Mouse (Mus musculus): ENCODE measurements at regions not wholly inside any gene's neighbourhood (a gene's known extent, or its start where the extent isn't known, plus 50 kb on each side); places are given as distances from the start of the nearest gene placed in this dataset.
A peak's percentile ranks its signal among the peaks of the same experiment; 100 is the strongest.

- no peak for DNase-seq (ENCODE audit: inconsistent age in 2 of 2, low spot score in 1 of 2)
Observed at GRCm38 (mm10) chr6:112097699-112098098, 175.9 kb upstream of the Lmcd1 start.

DNA sequence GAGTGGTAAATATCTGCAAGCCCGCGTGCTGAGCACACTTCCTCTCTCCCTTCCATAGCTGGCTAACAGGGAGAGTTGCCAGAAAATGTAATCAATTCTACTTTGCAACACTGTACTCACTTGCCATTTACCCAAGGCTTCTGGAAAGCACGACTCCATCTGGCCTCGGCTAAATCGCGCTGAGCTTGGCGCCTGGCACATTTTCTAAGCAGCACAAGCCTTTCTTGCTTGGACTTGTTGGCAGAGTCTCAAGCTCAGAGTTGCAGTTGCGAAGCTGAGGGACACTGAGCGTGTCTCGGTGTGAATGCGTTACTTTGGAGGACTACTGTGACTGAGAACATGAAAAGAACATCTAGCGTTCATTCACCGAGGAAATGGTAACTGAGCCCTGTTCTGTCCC, 164.9 kb upstream of the Lmcd1 start:
- peak in 1 of 2 experiments; percentile 21 for DNase-seq (ENCODE audit: inconsistent age in 2 of 2, low spot score in 1 of 2)

DNA sequence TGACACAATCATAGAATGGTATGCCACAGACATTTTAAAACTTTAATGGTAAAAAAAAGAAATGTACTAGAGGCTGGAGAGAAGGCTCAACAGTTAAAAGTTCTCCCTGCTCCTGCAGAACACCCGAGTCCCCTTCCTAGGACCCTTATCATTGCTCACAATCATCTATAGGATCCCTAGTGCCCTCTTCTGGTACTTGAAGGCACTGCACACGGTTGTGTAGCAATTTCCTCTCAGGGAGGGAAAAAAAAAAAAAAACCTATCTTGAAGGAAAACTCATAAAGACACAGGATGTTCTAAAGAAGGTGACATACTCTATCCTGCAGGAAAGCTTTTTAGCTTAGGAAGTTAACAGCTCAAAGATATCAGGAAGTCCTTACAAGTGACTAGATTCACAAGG, 154.4 kb upstream of the Lmcd1 start:
- no peak for DNase-seq (ENCODE audit: inconsistent age in 2 of 2, low spot score in 1 of 2)

DNA sequence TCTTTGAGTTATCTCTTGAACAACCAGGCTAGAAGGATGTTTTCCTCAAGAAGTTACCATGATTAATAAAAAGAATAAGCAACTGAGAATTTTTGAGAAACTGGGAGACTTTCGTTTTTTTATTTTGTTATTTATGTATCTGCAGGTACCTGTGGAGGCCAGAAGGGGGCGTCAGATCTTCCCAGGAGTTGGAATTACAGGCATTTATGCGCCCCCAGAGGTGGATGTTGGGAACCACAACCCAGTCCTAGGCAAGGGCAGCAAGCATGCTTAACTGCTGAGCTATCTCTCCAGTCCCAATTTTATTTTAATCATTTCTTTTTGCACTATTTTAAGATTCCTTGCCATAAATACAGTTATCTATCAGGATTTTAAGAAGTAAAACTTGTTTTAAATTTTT, 140.0 kb upstream of the Lmcd1 start:
- DNase-seq (ENCODE audit: inconsistent age in 2 of 2, low spot score in 1 of 2) = peak; percentile 12 to 53

- no peak for DNase-seq (ENCODE audit: inconsistent age in 2 of 2, low spot score in 1 of 2)
Observed at GRCm38 (mm10) chr6:112152535-112153364, 120.8 kb upstream of the Lmcd1 start.

DNA sequence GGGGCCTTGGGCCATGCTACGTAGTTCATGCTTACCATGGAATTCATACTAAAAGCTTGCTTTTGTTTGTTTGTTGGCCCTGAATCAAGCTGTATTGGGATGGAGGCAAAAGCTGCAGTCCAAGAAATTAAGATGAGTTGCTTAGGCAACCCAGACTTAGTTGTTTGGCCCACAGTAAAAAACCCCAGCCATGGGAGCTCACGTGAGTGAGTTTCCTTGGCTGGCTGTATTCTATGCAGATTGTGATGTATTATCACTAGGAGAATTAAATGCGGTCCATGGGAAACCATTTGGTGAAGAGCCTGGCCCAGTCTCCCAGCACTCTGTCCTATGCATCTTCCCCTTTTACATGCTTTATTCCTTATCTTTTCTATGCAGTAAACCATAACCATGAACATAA, 106.1 kb upstream of the Lmcd1 start:
- DNase-seq (ENCODE audit: inconsistent age in 2 of 2, low spot score in 1 of 2) = no peak

DNA sequence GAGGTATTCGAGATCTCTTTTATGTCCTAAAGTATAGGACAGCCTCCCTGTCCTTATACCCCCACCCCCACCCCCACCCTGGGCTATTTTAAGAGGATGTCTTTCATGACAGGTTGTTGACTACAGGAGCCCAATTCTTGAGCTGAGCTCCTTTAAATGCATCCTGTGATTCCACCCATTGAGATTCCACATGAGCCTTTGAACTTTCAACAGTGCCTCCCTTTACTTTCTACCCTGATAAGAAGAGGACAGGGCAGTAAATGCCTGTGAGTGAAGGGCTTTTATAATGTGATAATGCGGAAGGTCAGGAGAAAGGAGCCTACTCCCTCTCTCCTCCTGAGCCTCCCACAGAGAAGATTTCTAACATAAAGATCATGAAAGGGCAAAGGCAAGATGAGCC, 97.2 kb upstream of the Lmcd1 start:
- DNase-seq (ENCODE audit: inconsistent age in 2 of 2, low spot score in 1 of 2) = no peak

DNA sequence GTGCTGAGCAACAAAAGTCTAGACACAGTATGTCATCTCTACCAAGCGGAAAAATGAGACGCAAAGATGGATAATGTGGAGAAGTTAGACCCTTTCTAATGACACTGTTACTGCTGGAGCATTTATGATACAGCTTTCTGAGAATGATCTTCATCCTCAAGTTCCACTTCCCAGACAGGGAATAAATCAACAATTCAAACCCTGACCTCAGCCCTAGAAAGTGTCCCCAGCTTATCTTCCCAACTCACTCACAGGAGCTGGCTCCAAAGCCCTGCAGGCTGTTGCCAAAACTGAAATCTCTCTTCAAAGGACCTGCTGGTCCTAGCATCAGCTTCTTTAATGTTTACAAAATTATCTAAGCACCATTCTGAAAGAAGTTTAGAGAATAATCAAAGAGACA, 85.9 kb upstream of the Lmcd1 start:
- no peak for DNase-seq (ENCODE audit: inconsistent age in 2 of 2, low spot score in 1 of 2)

DNA sequence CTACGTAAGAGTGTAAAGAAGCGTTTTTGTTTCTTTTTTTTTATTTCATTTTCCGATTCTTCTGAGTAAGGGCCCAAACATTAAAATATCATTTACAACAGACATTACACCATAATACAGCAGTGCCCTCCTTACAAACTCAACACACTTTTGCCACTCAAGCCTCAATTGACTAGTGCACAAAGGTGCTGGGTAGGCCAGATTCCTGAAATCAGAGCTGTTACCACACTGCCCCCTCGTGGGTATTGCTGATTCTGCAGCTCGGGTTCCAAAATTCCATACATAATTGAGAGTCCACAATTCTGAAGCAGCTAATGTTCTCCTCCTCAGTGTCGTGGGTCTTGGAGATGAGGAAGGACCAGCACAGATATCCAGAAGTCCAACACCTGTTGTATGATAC, 82.5 kb upstream of the Lmcd1 start:
- DNase-seq (ENCODE audit: inconsistent age in 2 of 2, low spot score in 1 of 2) = peak; percentile 53 to 89

DNA sequence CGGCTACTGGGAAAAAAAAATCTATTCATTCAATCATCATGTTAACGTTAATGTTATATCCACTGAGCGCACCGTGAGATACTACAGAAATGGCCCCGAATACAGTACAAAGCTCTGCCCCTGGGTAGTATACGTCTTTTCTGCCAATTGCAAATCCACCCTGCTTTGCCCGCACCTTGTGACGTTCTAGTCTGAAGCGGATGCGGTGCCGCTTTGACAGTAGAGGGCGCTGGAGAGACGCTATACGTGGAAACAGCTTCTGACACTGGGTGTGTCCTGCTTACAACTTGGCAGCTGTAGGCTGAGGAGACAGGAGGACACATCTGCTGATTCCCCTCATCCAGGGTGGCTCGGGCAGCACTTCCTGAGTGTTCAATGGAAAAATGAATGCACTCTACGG, 76.1 kb upstream of the Lmcd1 start:
- DNase-seq (ENCODE audit: inconsistent age in 2 of 2, low spot score in 1 of 2) = peak; percentile 74 to 92

DNA sequence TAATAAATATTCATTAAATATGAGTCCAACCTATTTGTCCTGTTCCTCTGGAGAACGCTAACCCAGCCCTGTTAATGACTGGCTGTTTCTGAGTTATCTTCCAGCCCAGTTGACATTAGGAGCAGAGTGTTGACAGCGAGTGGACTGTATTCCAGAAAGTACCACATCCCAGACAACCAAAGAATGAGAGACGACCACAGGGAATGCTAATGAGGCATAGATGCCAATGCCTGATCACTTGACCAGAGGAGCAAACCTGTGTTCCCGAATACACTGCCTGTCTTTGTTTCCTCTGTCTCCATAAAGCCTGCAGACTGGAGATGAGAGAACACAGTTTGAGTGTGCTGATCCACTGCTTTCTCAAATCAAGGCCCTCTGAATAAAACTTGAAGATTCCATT, 74.3 kb upstream of the Lmcd1 start:
- DNase-seq (ENCODE audit: inconsistent age in 2 of 2, low spot score in 1 of 2) = no peak

DNA sequence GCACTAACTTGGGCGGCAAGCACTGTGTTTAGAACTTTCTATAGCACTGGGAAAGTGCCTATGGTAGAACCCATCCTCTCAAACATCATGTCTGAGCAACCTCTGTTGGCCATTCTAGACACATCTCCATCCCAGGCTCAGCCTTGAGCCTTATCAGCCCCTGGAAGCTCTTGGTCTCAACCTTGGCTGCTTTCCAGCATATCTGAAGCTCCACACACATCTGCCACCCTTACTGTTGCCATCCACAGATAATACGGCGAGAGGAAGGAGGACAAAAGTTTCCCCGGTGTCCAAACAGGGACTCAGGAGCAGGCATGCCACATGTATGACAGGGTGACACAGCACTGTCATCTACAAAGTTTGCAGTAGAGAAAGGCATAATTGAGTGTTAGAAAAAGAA, 71.4 kb upstream of the Lmcd1 start:
- DNase-seq (ENCODE audit: inconsistent age in 2 of 2, low spot score in 1 of 2) = peak in 1 of 2 experiments; percentile 32

DNA sequence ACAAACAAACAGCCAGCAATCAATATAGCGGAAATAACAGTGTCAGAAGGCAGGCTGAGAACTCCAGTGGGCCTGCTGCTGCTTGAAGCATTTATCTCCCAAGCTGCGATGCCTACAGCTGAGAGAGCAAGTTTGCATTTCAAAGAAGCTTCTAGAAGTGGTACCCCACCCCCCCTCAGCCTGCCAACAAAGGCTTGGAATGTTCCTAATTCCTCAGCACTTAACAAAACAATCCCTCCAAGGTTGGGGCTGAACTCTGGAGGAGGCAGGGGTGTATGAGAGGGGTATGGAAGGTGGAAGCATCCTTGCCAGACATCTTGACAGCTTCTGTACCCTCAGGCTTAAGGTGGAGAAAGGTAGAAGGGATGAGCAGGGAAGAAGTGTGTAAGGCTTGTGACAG, 70.2 kb upstream of the Lmcd1 start:
- DNase-seq (ENCODE audit: inconsistent age in 2 of 2, low spot score in 1 of 2) = peak in 1 of 2 experiments; percentile 8

- DNase-seq (ENCODE audit: inconsistent age in 2 of 2, low spot score in 1 of 2) = no peak
Observed at GRCm38 (mm10) chr6:112204956-112205355, 68.6 kb upstream of the Lmcd1 start.

DNA sequence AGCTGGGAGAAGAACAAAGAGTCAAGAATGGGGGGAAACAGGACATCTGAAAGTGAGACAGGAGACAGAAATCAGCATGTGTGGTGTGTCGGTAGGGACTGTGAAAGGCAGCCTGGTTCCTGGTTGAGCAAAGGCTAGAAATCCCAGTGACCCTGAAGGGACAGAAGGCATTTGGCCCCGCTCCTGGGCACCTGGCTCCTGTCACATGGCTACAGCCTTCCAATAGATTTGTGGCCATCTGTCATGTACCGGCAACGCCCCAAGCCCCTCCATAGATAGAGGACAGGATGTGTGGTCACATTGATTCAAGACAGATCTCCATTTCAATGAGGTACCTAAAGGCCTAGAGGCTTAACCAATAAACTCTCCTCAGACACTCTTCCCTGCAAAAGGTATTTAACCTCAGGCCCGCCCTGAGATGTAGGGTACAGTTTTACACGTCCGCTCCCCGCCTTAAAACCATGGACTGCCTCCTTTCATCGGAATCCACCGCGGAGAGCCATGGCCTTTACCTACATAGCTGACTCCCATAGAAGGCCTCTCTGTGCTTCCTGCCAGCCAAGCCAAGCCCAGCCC, 68.0 kb upstream of the Lmcd1 start:
- no peak for DNase-seq (ENCODE audit: inconsistent age in 2 of 2, low spot score in 1 of 2)

DNA sequence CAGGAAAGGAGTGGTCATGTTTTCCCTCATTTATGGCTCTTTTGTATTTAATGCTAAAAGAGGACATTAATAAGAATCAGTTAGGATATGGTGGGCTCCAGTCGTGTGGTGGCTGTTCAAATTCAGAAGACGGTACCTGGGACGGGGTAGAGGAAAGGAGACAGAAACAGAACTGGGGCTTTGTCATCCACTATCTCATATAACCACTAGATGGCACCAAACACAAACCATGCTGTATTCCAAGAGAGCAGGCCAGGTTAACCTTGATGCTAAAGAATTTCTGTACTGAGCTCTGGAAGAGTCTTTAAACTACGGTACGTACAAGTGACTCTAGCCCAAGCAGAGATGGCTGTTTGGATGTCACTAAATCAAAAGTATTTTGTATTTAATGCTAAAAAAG, 66.3 kb upstream of the Lmcd1 start:
- DNase-seq (ENCODE audit: inconsistent age in 2 of 2, low spot score in 1 of 2) = peak; percentile 26 to 87

DNA sequence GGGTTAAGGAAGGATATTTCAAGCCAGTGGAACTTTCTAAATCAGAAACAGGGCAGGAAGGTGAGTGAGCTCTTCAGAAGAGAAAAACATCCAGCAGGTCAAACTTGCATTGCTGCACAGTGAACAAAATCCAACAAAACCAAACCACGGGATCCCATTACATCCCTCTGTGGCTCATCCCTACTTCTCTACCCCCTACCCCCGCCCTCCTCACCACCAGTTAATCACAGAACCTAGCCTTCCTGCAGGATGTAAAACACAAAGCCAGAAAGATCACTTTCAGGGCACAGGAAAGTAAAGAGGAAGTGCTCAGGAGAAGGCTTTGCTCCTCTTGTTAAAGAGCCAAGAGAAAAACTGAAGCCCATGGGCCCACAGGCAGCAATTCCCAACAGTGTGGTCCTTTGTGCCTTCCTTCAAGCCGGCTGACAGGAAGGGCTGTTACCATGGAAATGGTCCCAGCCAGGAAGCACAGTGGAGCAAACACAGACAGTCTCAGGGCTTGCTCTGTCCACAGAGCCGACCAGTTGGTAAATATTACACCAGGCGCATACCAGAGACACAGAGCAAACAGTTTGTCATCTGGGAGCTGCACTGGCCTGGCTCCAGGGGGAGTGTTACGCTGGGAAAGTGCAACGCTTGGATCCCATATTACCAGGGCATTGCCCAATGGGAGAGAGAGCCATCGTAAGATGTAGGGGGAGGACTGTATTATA, 63.2 kb upstream of the Lmcd1 start:
- peak; percentile 54 to 69 for DNase-seq (ENCODE audit: inconsistent age in 2 of 2, low spot score in 1 of 2)

GRCm38 (mm10) chr6:112216868-112217267, 56.7 kb upstream of the Lmcd1 start:
- DNase-seq (ENCODE audit: inconsistent age in 2 of 2, low spot score in 1 of 2) = no peak

GRCm38 (mm10) chr6:112218248-112218647, 55.3 kb upstream of the Lmcd1 start:
- no peak for DNase-seq (ENCODE audit: inconsistent age in 2 of 2, low spot score in 1 of 2)

DNA sequence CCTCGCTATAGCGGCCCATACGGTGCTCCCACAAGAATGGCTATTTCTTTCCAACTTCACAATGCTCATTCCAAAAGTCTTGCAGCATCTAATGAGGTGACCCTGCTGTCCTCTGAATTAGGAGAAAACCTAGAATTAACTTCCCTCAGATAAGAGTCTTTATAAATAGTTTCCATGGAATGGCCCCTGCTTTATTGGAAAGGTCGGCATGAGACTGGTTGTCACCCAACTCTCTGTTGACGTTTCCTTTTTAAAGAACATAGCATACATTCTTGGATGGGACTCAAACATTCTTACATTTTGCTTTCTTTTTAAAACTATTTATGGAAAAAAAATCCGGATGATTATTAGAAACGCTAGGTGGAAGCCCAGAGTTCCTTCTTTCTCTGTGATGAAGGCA, 53.9 kb upstream of the Lmcd1 start:
- DNase-seq (ENCODE audit: inconsistent age in 2 of 2, low spot score in 1 of 2) = no peak

DNA sequence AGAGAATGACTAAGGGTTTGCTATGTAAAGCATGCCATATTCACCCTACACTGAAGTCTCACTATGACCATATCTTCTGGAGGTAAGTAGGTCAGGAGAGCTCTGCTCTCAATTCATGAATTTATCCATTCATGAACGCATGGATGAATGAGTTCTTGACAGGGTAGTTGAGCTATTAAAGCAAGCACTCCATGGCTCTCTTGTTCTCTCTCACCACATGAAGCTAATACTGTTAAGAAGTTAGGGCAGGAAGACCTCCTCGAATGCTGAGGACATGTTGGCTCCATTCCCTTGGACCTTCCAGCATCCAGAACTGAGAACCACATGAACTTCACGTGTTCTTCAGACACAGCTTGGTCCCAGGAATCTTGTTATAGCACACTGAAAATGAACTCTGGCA, 53.4 kb upstream of the Lmcd1 start:
- DNase-seq (ENCODE audit: inconsistent age in 2 of 2, low spot score in 1 of 2) = no peak

GRCm38 (mm10) chr6:112221373-112221772, 52.2 kb upstream of the Lmcd1 start:
- no peak for DNase-seq (ENCODE audit: inconsistent age in 2 of 2, low spot score in 1 of 2)
